Mouse (Mus musculus) megakaryocyte, embryonic 14.5 days (primary cell): ENCODE results near the gene Ints1.

Source experiments
- FLI1 ChIP-seq: IDR thresholded peaks from 2 replicates; pipeline ENCODE4 v1.6.1; 2012; ENCODE audit warnings: low read length, inconsistent platforms, mixed read lengths
- GATA1 ChIP-seq: IDR thresholded peaks from 3 replicates; pipeline ENCODE4 v1.6.1; 2012; ENCODE audit warnings: mixed read lengths, low read length, inconsistent platforms, borderline replicate concordance

DNA sequence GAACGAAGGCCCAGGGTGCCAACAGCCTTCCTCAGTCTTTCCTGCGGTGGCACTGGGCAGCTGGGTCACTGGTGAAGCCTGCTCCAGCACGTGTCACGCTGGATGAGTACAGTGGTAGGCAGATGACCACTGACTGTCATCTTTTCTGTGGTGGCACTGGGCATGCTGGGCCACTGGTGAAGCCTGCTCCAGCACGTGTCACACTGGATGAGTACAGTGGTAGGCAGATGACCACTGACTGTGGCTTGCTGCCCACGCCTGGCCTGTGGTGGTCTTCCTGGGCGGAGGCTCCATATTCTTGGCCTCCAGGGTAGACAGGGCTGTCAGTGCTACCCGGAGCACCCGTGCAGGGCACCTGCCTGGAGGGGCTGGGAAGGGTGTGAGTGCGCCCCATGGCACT is 26.4 kb upstream of the Ints1 start:
- TF ChIP-seq GATA1: no peak
- TF ChIP-seq FLI1: no peak
